Mouse (Mus musculus) cortical plate, adult 2 months (tissue): ENCODE measurements around the gene Lrrc3b. TPM values are rescaled to one million over a fixed set of nuclear protein-coding genes. Genes with fewer than 3 reads are reported as not detected.
A peak's percentile ranks its signal among the peaks of the same experiment; 100 is the strongest.

Experiments used
- H3K27ac ChIP-seq: fragments of 200-500 bp; 2 replicates; pipeline ENCODE4 v1.5.1; 2012; ENCODE audit warnings: low read length, control low read depth, inconsistent platforms; ENCODE audit not compliant: insufficient read depth
- H3K4me1 ChIP-seq: fragments of 200-500 bp; 2 replicates; pipeline ENCODE4 v1.6.1; 2011; ENCODE audit warnings: low read length; ENCODE audit not compliant: control insufficient read depth, insufficient read depth
- H3K4me3 ChIP-seq: fragments of 200-500 bp; 2 replicates; pipeline ENCODE4 v1.5.1; 2011; ENCODE audit warnings: mild to moderate bottlenecking, low read length, control low read depth; ENCODE audit not compliant: insufficient read depth
- CTCF ChIP-seq: fragments of 200-500 bp; IDR thresholded peaks from 2 replicates; pipeline ENCODE4 v1.5.1; 2011; ENCODE audit warnings: mild to moderate bottlenecking, control low read depth, low read length; ENCODE audit not compliant: insufficient read depth; ENCODE audit errors: extremely low read depth
- POLR2A ChIP-seq: fragments of 200-500 bp; IDR thresholded peaks from 2 replicates; pipeline ENCODE4 v1.6.1; 2011; ENCODE audit warnings: mild to moderate bottlenecking, low read length, control low read depth; ENCODE audit not compliant: insufficient read depth; ENCODE audit errors: extremely low read depth
- polyA plus RNA-seq: library from polyadenylated mRNA; depleted of rRNA; stranded (reverse); fragments of >200 nt; gene quantifications from 2 replicates; pipeline ENCODE4 v1.2.3, GENCODE M21; 2012

Lrrc3b gene
- polyA plus RNA-seq, 1 experiment = 21.3 TPM

GRCm38 (mm10) chr14:15384972-15385371, 53.8 kb downstream of the Lrrc3b start:
- H3K4me3 ChIP-seq = no peak overlapping the region
- TF ChIP-seq CTCF (no peak), POLR2A (no peak)
- H3K4me1 ChIP-seq = no peaks in the 10 kb centered on the region; the same call in 1 of the 2 replicates
- H3K27ac ChIP-seq = no peak overlapping the region

DNA sequence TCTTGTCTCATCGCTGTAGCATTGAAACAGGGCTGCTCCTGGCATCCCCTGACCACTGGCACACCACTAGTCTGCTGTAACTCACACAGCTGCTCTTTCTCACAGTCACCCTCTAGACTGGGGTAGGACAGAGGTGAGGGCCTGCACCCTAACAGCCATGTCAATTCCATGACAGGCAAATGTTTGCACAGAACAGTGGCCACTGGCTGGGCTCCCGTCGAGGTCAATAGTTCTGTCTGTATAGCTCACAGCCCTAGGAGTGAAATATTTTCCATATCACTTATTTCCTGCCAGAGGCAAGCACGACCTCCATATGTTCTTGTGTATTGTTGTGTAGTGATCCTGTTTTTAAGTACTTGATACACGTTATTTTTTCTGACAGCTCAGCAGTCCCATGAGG, 54.3 kb downstream of the Lrrc3b start:
- TF ChIP-seq CTCF (no peak), POLR2A (no peak)
- H3K4me3 ChIP-seq = no peak overlapping the region
- H3K27ac ChIP-seq = no peak overlapping the region
- no peaks in the 10 kb centered on the region; the same call in 1 of the 2 replicates for H3K4me1 ChIP-seq

GRCm38 (mm10) chr14:15383133-15383532, 55.7 kb downstream of the Lrrc3b start:
- no peaks in the 10 kb centered on the region; the same call in 1 of the 2 replicates for H3K4me1 ChIP-seq
- H3K27ac ChIP-seq = no peak overlapping the region
- no peak overlapping the region for H3K4me3 ChIP-seq
- TF ChIP-seq POLR2A (no peak), CTCF (no peak)

GRCm38 (mm10) chr14:15377368-15377767, 61.4 kb downstream of the Lrrc3b start:
- TF ChIP-seq POLR2A = no peak
- TF ChIP-seq CTCF = peak; percentile 17; the same call in 1 of the 2 replicates
- Histone ChIP-seq H3K4me3 (no peak overlapping the region), H3K4me1 (peaks cover 4% of the 10 kb centered on the region; the same call in 1 of the 2 replicates)

GRCm38 (mm10) chr14:15376786-15377185, 62.0 kb downstream of the Lrrc3b start:
- Histone ChIP-seq H3K4me3 (no peak overlapping the region), H3K4me1 (peaks cover 4% of the 10 kb centered on the region; the same call in 1 of the 2 replicates), H3K27ac (no peak overlapping the region)
- TF ChIP-seq POLR2A (no peak), CTCF (no peak)

More at GRCm38 (mm10) chr14:15377368-15377767, 61.4 kb downstream of the Lrrc3b start:
- H3K27ac ChIP-seq = no peak overlapping the region

GRCm38 (mm10) chr14:15374271-15374670, 64.5 kb downstream of the Lrrc3b start:
- TF ChIP-seq CTCF = no peak
- no peak for TF ChIP-seq POLR2A
- H3K27ac ChIP-seq = peak overlapping the region; percentile 84; the same call in 1 of the 2 replicates
- H3K4me3 ChIP-seq = no peak overlapping the region
- peaks cover 4% of the 10 kb centered on the region; the same call in 1 of the 2 replicates for H3K4me1 ChIP-seq

DNA sequence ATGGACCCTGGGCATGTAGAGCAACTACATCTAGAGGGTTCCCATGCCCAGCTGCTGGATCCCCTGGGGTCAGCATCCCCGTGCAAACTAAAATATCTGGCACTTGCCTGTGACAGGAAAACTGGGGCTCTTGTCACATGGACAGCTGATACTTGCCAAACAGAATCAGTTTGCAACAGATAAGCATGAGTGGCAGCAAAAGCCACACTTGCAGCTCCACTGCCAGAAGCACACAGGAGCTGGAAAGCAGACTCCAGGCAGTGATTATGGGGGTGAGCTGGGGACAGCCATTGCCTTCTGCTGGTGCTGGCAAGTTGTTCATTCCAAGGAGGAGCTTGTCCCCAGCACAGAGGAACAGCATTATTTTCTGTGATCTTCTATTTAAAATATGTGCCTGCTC, 65.8 kb downstream of the Lrrc3b start:
- Histone ChIP-seq H3K4me1 (peaks cover 4% of the 10 kb centered on the region; the same call in 1 of the 2 replicates), H3K4me3 (no peak overlapping the region), H3K27ac (no peak overlapping the region)
- no peak for TF ChIP-seq CTCF

GRCm38 (mm10) chr14:15365045-15365444, 73.7 kb downstream of the Lrrc3b start:
- H3K27ac ChIP-seq = no peak overlapping the region

DNA sequence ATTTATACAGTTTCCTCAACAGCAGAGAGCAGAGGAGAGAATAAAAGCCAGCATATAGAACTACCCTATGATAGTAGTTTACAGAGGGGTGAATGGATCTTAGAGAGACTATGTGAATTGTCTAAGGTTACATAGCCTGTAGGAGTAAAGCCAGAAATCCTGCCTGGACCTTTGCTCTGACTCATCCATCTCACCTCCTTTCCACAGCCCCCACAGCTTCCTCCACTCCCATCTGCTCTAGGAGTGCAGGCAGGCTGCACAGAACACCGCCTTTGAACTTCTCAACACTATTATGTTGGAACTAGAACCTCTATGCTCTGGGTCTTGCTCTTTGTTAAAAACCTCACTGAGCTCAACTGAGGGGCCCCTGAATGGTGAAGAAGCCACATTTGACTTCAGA, 78.9 kb downstream of the Lrrc3b start:
- Histone ChIP-seq H3K27ac (no peak overlapping the region), H3K4me3 (no peak overlapping the region), H3K4me1 (peaks cover 2% of the 10 kb centered on the region; the same call in 1 of the 2 replicates)
- TF ChIP-seq CTCF (no peak), POLR2A (no peak)

More at GRCm38 (mm10) chr14:15365045-15365444, 73.7 kb downstream of the Lrrc3b start:
- Histone ChIP-seq H3K4me1 (peaks cover 2% of the 10 kb centered on the region; the same call in 1 of the 2 replicates), H3K4me3 (no peak overlapping the region)
- no peak for TF ChIP-seq POLR2A

DNA sequence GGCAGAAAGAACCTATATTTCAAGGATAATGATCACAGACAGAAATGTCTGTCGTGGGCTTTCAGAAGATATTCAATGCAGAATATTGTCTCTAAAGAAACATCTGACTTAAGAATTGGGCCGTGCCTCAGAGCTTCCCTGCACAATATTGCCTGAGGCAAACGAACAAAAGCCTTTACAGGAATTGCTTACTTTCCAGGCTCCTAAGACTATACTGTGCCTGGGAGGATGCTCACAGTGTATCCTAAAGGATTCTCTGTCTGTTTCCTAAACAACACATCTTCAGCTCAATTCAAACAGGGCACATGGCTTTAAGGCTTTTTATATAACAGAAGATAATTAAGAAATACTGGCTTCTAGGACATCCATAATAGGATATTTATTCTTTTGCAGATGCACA, 79.7 kb downstream of the Lrrc3b start:
- no peak for TF ChIP-seq POLR2A
- no peak for TF ChIP-seq CTCF
- peaks cover 2% of the 10 kb centered on the region; the same call in 1 of the 2 replicates for H3K4me1 ChIP-seq
- no peak overlapping the region for H3K4me3 ChIP-seq
- no peak overlapping the region for H3K27ac ChIP-seq
